Mouse (Mus musculus): ENCODE data around the gene Cxcl14. TPM values are rescaled to one million over a fixed set of nuclear protein-coding genes. Genes with fewer than 3 reads are reported as not detected.

The Cxcl14 gene
- polyA plus RNA-seq, 1 experiment from 2014 or later: 21.0 TPM

DNA sequence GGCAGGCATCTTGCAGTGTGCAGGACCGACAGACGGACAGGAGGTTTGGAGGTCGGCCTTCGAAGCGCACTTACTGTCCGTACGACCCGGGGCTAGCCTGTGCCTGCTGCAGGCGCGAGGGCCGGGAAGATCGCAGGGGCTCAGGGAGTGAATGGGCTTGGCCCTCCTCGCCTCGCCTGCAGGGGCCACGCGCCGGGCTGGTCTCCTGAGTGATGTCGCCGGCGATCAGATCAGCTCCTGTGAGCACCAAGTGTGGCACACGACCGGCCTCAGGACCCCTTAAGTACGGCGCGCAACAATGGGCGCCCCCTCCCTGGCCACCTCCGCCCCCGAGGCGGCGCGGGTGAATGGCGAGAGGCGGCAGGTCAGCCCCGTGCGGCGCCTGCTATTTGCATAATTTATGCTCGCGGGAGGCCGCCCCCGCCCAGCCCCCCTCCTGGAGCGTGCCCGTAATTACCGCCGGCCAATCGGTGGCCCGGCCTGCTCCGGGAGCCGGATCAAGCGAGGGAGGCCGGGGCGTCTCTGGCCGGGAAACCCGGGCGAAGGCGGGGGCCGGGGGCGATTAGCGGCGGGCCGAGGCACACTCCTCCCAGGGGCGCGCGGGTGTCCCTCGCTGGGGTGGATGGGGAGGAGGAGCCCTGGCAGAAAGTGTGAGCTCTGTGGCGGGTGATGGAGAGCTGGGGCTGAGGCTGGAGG lies 44.3 kb downstream of the Cxcl14 start, which contains the start of gene Neurog1:
Gene Neurog1, minus strand, starts transcription at position 240 of the 696 bp plus-strand sequence.
- ATAC-seq: peak; percentile 74
- Histone ChIP-seq H3K4me2 (ENCODE audit: low read length) (peak within 1 kb of the TSS; percentile 64), H3K27ac (ENCODE audit: low read length) (no peak within 1 kb of the TSS), H3K9me3 (replicated peaks; ENCODE audit: control insufficient read depth, low read length, poor library complexity, severe bottlenecking) (no peaks in the 10 kb centered on the region), H3K36me3 (ENCODE audit: control insufficient read depth, insufficient read depth, low read length) (no peaks in the 10 kb centered on the region), H3K4me3 (ENCODE audit: low read depth, low read length) (peak within 1 kb of the TSS; percentile 36), H3K9ac (ENCODE audit: low read depth, low read length) (peak within 1 kb of the TSS; percentile 50; the same call in 1 of the 2 replicates), H3K27me3 (ENCODE audit: control insufficient read depth, insufficient read depth, low read depth, low read length) (peaks cover 85% of the 10 kb centered on the region), H3K4me1 (ENCODE audit: control insufficient read depth, insufficient read depth, low read length) (peaks cover 10% of the 10 kb centered on the region; the same call in 1 of the 2 replicates)
- WGBS: under 1% methylated on average over 53 of the region's 65 CpGs

- Histone ChIP-seq H3K4me2 (ENCODE audit: low read length) (peak overlapping the region; percentile 64), H3K27ac (ENCODE audit: low read length) (no peak overlapping the region), H3K4me3 (ENCODE audit: low read depth, low read length) (peak overlapping the region; percentile 36; the same call in 1 of the 2 replicates), H3K36me3 (ENCODE audit: control insufficient read depth, insufficient read depth, low read length) (no peaks in the 10 kb centered on the region), H3K9ac (ENCODE audit: low read depth, low read length) (no peak overlapping the region), H3K9me3 (replicated peaks; ENCODE audit: control insufficient read depth, low read length, poor library complexity, severe bottlenecking) (no peaks in the 10 kb centered on the region), H3K4me1 (ENCODE audit: control insufficient read depth, insufficient read depth, low read length) (peaks cover 10% of the 10 kb centered on the region; the same call in 1 of the 2 replicates), H3K27me3 (ENCODE audit: control insufficient read depth, insufficient read depth, low read depth, low read length) (peaks cover 86% of the 10 kb centered on the region)
- WGBS: under 1% methylated on average over 59 of the region's 59 CpGs
- no peak for ATAC-seq
These were observed 45.0 kb downstream of the Cxcl14 start for GRCm38 (mm10) chr13:56251176-56251923.

DNA sequence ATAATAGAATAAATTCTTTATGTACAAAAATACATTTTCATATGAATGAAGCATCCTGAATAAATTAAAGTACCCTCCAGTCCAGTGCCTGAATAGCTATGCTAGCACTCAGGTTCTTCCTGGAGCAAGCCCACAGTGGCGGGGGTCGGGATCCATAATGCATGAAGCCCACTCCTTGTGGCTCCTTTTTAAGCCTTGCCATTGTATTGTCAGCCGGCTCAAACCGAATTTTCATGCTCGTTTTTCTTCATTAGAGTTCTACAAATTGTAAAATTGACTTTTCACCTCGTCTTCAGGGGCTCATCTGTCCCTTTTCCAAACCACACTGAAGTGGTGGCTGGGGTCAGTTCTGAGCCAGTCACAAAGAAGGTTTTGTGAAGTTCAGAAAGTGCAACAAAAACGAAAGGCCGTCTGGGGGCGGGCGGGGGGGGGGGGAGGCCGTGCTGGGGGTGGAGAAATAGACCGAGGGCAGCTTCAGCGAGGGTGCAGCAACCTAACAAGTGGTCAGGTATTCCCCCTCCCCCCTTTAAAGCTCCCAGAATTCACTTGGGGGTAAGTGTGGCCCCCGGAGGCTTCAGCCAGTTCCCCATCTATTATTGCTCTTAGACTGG lies 45.7 kb downstream of the Cxcl14 start:
- Histone ChIP-seq H3K4me1 (ENCODE audit: control insufficient read depth, insufficient read depth, low read length) (peaks cover 10% of the 10 kb centered on the region; the same call in 1 of the 2 replicates), H3K9ac (ENCODE audit: low read depth, low read length) (no peak overlapping the region), H3K4me2 (ENCODE audit: low read length) (no peak overlapping the region), H3K27ac (ENCODE audit: low read length) (no peak overlapping the region), H3K36me3 (ENCODE audit: control insufficient read depth, insufficient read depth, low read length) (no peaks in the 10 kb centered on the region), H3K9me3 (replicated peaks; ENCODE audit: control insufficient read depth, low read length, poor library complexity, severe bottlenecking) (no peaks in the 10 kb centered on the region), H3K4me3 (ENCODE audit: low read depth, low read length) (no peak overlapping the region), H3K27me3 (ENCODE audit: control insufficient read depth, insufficient read depth, low read depth, low read length) (peaks cover 86% of the 10 kb centered on the region)
- ATAC-seq: no peak
- WGBS: 2% methylated on average over 10 of the region's 14 CpGs

DNA sequence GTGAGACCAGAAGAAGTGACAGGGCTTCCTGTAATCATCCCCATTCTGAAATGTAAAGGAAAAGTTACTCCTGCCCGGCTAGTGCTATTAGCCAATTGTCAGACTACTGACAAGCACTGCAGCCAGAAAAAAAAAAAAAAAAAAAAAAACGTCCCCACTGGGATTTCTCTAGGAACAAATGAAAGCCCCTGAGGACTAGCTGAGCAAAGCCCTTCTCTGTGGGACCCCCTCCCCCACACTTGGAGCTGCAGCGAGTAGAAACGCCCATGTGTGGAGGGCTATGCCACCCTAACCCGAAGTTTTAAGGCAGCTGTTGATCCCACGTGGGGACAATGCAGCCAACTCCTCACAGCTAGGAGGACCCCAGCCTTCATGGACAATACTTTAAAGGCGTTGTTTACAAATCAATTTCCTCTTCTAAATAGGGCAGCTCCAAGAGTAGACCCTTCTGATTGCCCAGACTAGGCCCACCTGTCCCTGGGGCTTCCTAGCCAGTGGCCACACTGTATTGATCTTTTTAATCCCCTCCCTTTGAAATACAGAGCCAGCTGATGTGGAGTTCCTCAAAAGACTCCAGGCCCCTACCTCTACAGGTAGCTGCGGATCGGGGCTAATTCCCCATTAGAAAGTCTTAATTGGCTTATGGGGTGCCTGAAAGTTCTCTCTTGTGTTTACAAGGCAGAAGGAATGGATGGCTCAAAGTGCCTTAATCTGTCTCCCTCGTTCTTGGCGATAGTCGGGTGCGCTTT lies 46.6 kb downstream of the Cxcl14 start:
- Histone ChIP-seq H3K36me3 (ENCODE audit: control insufficient read depth, insufficient read depth, low read length) (no peaks in the 10 kb centered on the region), H3K4me3 (ENCODE audit: low read depth, low read length) (no peak overlapping the region), H3K9ac (ENCODE audit: low read depth, low read length) (no peak overlapping the region), H3K27me3 (ENCODE audit: control insufficient read depth, insufficient read depth, low read depth, low read length) (peaks cover 77% of the 10 kb centered on the region), H3K27ac (ENCODE audit: low read length) (no peak overlapping the region), H3K4me2 (ENCODE audit: low read length) (no peak overlapping the region), H3K9me3 (replicated peaks; ENCODE audit: control insufficient read depth, low read length, poor library complexity, severe bottlenecking) (no peaks in the 10 kb centered on the region), H3K4me1 (ENCODE audit: control insufficient read depth, insufficient read depth, low read length) (peaks cover 10% of the 10 kb centered on the region; the same call in 1 of the 2 replicates)
- under 1% methylated on average over 13 of the region's 13 CpGs for WGBS
- ATAC-seq: no peak

DNA sequence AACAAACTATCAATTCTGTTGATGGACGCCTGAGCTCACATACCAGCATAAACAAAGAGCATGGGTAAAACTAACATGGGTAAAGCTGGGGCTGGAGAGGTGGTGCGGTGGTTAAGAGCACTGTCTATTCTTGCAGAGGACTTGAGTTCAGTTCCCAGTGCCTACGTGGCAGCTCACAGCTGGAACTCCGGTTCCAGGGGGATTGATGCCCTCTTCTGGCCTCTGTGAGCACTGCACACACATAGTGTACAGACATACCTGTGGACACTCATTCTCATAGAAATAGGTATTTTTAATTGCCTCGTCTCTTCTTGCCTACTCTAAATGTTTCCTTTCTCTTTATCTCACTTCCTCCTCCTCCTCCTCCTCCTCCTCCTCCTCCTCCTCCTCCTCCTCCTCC lies 53.2 kb downstream of the Cxcl14 start:
- peaks cover 33% of the 10 kb centered on the region for H3K27me3 ChIP-seq (ENCODE audit: control insufficient read depth, insufficient read depth, low read depth, low read length)
- no peak overlapping the region for H3K9ac ChIP-seq (ENCODE audit: low read depth, low read length)
- no peaks in the 10 kb centered on the region for H3K4me1 ChIP-seq (ENCODE audit: control insufficient read depth, insufficient read depth, low read length)
- H3K9me3 ChIP-seq (replicated peaks; ENCODE audit: control insufficient read depth, low read length, poor library complexity, severe bottlenecking): no peaks in the 10 kb centered on the region
- H3K27ac ChIP-seq (ENCODE audit: low read length): no peak overlapping the region
- ATAC-seq: no peak
- H3K36me3 ChIP-seq (ENCODE audit: control insufficient read depth, insufficient read depth, low read length): no peaks in the 10 kb centered on the region
- H3K4me2 ChIP-seq (ENCODE audit: low read length): no peak overlapping the region
- WGBS: 84% methylated on average over 5 of the region's 5 CpGs
- no peak overlapping the region for H3K4me3 ChIP-seq (ENCODE audit: low read depth, low read length)

GRCm38 (mm10) chr13:56240012-56240770 lies 56.2 kb downstream of the Cxcl14 start:
- no peak overlapping the region for H3K4me2 ChIP-seq (ENCODE audit: low read length)
- H3K36me3 ChIP-seq (ENCODE audit: control insufficient read depth, insufficient read depth, low read length): no peaks in the 10 kb centered on the region
- WGBS: 26% methylated on average over 16 of the region's 16 CpGs
- H3K27me3 ChIP-seq (ENCODE audit: control insufficient read depth, insufficient read depth, low read depth, low read length): peaks cover 17% of the 10 kb centered on the region
- no peak overlapping the region for H3K4me3 ChIP-seq (ENCODE audit: low read depth, low read length)
- H3K27ac ChIP-seq (ENCODE audit: low read length): no peak overlapping the region
- H3K4me1 ChIP-seq (ENCODE audit: control insufficient read depth, insufficient read depth, low read length): 0 out of 2 replicates have a peak, but pooled peaks cover 4% of the 10 kb centered on the region
- no peak for ATAC-seq
- H3K9ac ChIP-seq (ENCODE audit: low read depth, low read length): no peak overlapping the region
- H3K9me3 ChIP-seq (replicated peaks; ENCODE audit: control insufficient read depth, low read length, poor library complexity, severe bottlenecking): no peaks in the 10 kb centered on the region

Measured in midbrain, embryonic 16.5 days (tissue).